Mouse (Mus musculus) liver, embryonic 16.5 days (tissue): Measurements from ENCODE around the gene Calml4. TPM values are rescaled to one million over a fixed set of nuclear protein-coding genes. Genes with fewer than 3 reads are reported as not detected.
"Not testable (repeated sequence)": the region's sequence is repeated elsewhere in the genome, so short reads cannot be mapped to it uniquely, and the experiment has no call there.

ENCODE experiments used
- ATAC-seq: fragments of 200-750 bp; cut with Nextera tagmentation; 2 replicates; pipeline ENCODE4 v1.8.0; 2017; ENCODE audit warnings: low read depth, mild to moderate bottlenecking, moderate number of reproducible peaks, moderate library complexity
- H3K27ac ChIP-seq: fragments of 300-500 bp; sonication (generic); 2 replicates; pipeline ENCODE4 v1.5.1; 2014; ENCODE audit warnings: mild to moderate bottlenecking, low read length
- H3K27me3 ChIP-seq: fragments of 300-500 bp; sonication (generic); 2 replicates; pipeline ENCODE4 v1.6.1; 2014; ENCODE audit warnings: low read depth, low read length, mixed read lengths; ENCODE audit not compliant: control insufficient read depth, insufficient read depth
- H3K36me3 ChIP-seq: fragments of 300-500 bp; sonication (generic); 2 replicates; pipeline ENCODE4 v1.6.1; 2014; ENCODE audit warnings: mild to moderate bottlenecking; ENCODE audit not compliant: control insufficient read depth, insufficient read depth
- H3K4me1 ChIP-seq: fragments of 300-500 bp; sonication (generic); 2 replicates; pipeline ENCODE4 v1.6.1; 2014; ENCODE audit warnings: low read depth, low read length, mixed read lengths; ENCODE audit not compliant: control insufficient read depth
- H3K4me2 ChIP-seq: fragments of 300-500 bp; sonication (generic); 2 replicates; pipeline ENCODE4 v1.6.1; 2014; ENCODE audit warnings: low read depth, low read length, mixed read lengths
- H3K4me3 ChIP-seq: fragments of 300-500 bp; sonication (generic); 2 replicates; pipeline ENCODE4 v1.5.1; 2014; ENCODE audit warnings: low read depth, mild to moderate bottlenecking, low read length
- H3K9ac ChIP-seq: fragments of 300-500 bp; sonication (generic); 2 replicates; pipeline ENCODE4 v1.6.1; 2014; ENCODE audit warnings: low read depth, low read length
- H3K9me3 ChIP-seq: fragments of 300-500 bp; sonication (generic); replicated peaks from 2 replicates; pipeline ENCODE4 v1.6.1; 2016; ENCODE audit warnings: low read length; ENCODE audit not compliant: control insufficient read depth
- WGBS: fragments of 180-500 bp; shearing (Covaris S2); extraction: QIAGEN DNeasy Blood & Tissue Kit; methylation state at CpG from one replicate; pipeline ENCODE4 v1.1.7; 2014; ENCODE audit not compliant: insufficient replicate concordance; 5-methylcytosine and 5-hydroxymethylcytosine counted together
- polyA plus RNA-seq: library from polyadenylated mRNA; unstranded; fragments of >200 nt; fragmentation: Nextera tagmentation; extraction: Ambion mirVana; gene quantifications from 2 replicates; pipeline ENCODE4 v1.2.1, GENCODE M21; 2015

The Calml4 gene
- polyA plus RNA-seq, 1 experiment from 2014 or later, result 4.0 TPM

DNA sequence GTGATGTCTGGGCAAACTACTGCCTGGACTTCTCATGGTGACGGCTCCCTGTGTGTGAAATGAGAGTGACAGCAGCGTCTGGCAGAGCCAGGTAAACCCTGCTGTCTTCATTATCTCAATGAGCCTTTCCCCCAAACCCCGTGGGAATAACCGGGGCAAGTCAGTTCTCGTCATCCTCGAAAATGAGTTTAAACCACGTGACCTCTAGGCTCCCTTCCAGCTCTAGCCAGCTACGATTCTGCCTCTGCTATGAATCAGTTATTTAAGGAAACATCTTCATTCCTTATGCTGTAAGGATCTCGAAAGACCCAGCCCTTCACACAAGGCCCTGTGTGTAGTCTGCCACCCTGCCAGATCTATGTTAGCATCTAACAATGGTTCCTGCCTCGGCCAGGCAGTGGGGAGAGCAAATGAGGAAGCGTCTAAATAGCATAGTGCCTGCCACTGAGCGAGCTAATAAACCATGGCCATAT is 40.7 kb upstream of the Calml4 start:
- H3K4me1 ChIP-seq, result peaks cover 10% of the 10 kb centered on the region
- H3K27ac ChIP-seq, result no peak overlapping the region
- no peak for ATAC-seq
- no peak overlapping the region for H3K9ac ChIP-seq
- H3K4me3 ChIP-seq, result no peak overlapping the region
- H3K4me2 ChIP-seq, result no peak overlapping the region
- no peaks in the 10 kb centered on the region for H3K27me3 ChIP-seq
- no peaks in the 10 kb centered on the region for H3K9me3 ChIP-seq
- no peaks in the 10 kb centered on the region for H3K36me3 ChIP-seq
- 45% methylated on average over 12 of the region's 12 CpGs for WGBS

DNA sequence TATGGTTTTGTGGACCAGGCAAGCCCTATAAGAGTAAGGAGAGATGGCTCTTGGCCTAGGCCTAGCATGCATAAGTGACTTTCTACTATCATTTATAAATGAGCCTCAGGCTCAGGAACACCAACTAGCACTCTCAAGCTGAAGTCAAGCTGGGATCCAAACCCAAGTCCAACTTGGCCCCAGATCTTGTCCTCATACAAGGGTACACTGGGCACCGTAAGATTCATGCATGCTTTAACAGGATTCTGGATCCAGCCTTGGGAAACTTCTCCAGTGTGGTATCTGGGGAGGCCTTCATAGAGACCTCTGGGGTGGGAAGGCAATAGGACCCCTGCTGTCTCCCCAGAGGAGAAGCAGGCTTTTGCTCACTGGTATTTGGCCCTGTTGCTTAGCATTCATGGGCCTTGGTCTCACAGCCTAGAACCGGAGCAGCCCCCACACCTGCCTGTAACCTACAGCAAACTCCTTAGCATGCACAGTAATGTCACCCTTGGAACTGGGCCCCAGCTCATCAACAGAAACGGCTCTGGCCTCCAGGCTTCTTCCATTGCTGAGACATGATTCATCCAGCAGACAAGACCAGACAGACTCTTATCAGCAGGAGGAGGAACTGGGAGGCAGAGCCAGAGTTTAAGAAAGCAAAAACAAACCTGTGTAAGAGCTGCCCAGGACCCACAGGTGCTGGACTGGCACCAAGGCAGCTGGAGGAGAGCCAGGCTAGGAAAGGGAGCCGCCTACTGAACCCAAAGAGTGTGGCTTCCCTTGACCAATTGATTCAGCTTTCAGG is 39.9 kb upstream of the Calml4 start:
- no peaks in the 10 kb centered on the region for H3K36me3 ChIP-seq
- no peak overlapping the region for H3K27ac ChIP-seq
- WGBS, result 55% methylated on average over 4 of the region's 4 CpGs
- H3K27me3 ChIP-seq, result no peaks in the 10 kb centered on the region
- no peak overlapping the region for H3K4me3 ChIP-seq
- H3K9ac ChIP-seq, result no peak overlapping the region
- no peak overlapping the region for H3K4me2 ChIP-seq
- H3K9me3 ChIP-seq, result no peaks in the 10 kb centered on the region
- ATAC-seq, result no peak
- H3K4me1 ChIP-seq, result peaks cover 5% of the 10 kb centered on the region

DNA sequence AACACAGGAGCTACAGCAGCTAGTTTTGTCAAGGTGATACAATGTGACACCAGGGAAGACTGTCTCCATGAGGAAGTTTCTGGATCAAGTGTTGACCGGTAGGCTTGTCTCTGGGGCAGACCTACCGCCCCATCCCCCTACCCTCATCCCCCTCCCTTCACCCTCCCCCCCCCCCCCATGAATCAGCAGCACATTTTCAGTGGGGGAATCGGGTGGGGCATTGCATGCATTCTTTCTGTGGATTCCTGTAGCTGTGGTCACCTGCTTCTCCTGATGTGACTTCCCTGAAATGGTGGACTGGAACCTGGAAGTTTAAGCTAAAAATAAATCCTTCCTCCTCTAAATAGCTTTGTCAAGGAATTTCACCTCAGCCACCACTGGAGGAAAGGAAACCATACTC is 38.4 kb upstream of the Calml4 start:
- 66% methylated on average over 3 of the region's 3 CpGs for WGBS
- ATAC-seq, result no peak
- no peak overlapping the region for H3K4me3 ChIP-seq

DNA sequence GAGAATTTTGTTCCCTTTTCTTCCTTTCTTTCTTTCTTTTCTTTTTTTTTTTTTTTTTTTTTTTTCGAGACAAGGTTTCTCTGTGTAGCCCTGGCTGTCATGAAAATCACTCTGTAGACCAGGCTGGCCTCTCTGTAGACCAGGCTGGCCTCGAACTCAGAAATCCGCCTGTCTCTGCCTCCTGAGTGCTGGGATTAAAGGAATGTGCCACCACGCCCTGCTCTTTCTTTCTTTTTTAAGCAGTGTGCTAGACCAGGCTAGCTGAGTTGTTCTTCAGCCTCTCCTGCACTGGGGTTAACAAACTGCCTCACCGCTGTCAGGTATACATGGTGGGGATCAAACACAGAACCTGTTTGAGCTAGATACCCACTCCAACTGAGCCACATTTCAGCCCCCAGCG is 38.0 kb upstream of the Calml4 start:
- not testable (repeated sequence) for H3K4me2 ChIP-seq, H3K4me1 ChIP-seq, H3K4me3 ChIP-seq, H3K9me3 ChIP-seq, H3K27ac ChIP-seq, H3K27me3 ChIP-seq, H3K9ac ChIP-seq, ATAC-seq, H3K36me3 ChIP-seq
- WGBS, result 63% methylated on average over 6 of the region's 6 CpGs

More for the DNA sequence above, 38.4 kb upstream of the Calml4 start:
- Histone ChIP-seq H3K9me3 (no peaks in the 10 kb centered on the region), H3K4me2 (no peak overlapping the region), H3K27ac (no peak overlapping the region), H3K27me3 (no peaks in the 10 kb centered on the region), H3K4me1 (peaks cover 5% of the 10 kb centered on the region), H3K36me3 (no peaks in the 10 kb centered on the region), H3K9ac (no peak overlapping the region)

DNA sequence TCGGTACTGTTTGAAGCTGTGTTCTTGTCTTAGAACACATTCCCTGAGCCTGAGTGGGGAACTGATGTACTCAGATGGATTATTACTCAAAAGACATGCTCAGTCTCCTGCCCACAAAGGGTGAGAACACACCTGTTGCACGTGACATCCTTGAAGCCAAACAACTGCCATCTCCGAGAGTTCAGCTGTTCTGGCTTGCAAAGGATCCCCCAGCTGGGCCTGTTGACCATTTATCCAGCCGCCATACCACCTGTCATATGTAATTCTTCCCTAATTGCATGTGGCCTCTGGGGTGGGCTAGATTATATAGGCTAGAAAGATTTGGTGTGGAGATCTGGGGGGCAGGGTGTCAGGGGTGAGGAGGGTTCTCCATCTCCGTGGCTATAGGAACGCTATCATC is 37.1 kb upstream of the Calml4 start:
- H3K9ac ChIP-seq, result no peak overlapping the region
- no peaks in the 10 kb centered on the region for H3K36me3 ChIP-seq
- no peaks in the 10 kb centered on the region for H3K27me3 ChIP-seq
- no peaks in the 10 kb centered on the region for H3K9me3 ChIP-seq
- WGBS, result 63% methylated on average over 6 of the region's 6 CpGs
- H3K4me2 ChIP-seq, result no peak overlapping the region
- no peak overlapping the region for H3K27ac ChIP-seq
- H3K4me1 ChIP-seq, result peaks cover under 1% of the 10 kb centered on the region; the same call in 1 of the 2 replicates
- ATAC-seq, result no peak
- no peak overlapping the region for H3K4me3 ChIP-seq

DNA sequence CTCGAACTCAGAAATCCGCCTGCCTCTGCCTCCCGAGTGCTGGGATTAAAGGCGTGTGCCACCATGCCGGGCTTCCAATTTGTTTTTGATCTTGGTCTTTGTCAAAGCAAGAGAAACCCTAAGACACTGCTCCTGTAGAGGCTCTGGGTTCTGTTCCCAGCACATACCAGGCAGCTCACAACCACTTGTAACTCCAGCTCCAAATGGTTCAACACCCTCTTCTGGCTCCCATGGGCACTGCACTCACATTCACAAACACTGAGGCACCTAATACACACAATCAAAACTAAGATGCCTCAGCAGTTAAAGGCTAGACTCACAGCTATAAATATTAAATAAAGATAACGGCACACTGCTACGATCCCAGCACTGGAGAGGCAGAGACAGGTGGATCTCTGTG is 36.1 kb upstream of the Calml4 start:
- no peak for ATAC-seq
- H3K4me3 ChIP-seq, result no peak overlapping the region
- no peak overlapping the region for H3K9ac ChIP-seq
- H3K27ac ChIP-seq, result no peak overlapping the region
- H3K4me1 ChIP-seq, result peaks cover 10% of the 10 kb centered on the region
- no peaks in the 10 kb centered on the region for H3K27me3 ChIP-seq
- no peaks in the 10 kb centered on the region for H3K9me3 ChIP-seq
- WGBS, result 89% methylated on average over 7 of the region's 7 CpGs
- no peaks in the 10 kb centered on the region for H3K36me3 ChIP-seq
- no peak overlapping the region for H3K4me2 ChIP-seq

DNA sequence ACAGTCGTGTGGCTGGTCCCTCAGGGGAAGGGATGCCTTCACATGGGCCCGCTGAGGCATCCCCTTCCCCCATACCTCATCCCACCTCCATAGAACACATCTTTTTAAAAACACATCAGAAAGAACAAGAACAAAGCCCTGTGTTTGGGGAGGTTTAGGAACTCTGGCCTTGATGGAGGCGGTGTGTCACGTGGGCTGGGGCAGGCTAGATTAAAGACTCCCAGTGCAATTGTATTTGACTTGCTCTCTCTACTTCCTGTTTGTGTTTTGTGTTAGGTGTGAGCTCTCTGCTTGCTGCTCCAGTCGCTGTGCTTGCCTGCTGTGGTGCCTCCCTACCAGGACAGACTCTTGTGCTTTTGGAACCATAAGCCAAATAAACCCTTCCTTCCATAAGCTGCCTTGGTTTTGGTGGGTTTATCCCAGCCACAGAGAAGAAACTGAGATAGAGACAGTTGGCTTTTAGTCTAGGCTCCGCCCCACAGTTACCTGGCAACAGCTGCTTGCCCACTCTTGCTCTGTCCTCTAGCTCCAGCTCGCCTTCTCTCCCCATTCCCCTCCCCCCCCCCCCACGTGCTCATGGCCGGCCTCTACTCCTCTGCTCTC is 32.0 kb upstream of the Calml4 start:
- no peak for ATAC-seq
- no peak overlapping the region for H3K9ac ChIP-seq
- no peak overlapping the region for H3K4me3 ChIP-seq
- 28% methylated on average over 8 of the region's 9 CpGs for WGBS
- H3K27me3 ChIP-seq, result no peaks in the 10 kb centered on the region
- no peak overlapping the region for H3K4me2 ChIP-seq
- no peaks in the 10 kb centered on the region for H3K36me3 ChIP-seq
- peaks cover 21% of the 10 kb centered on the region for H3K4me1 ChIP-seq
- no peak overlapping the region for H3K27ac ChIP-seq
- no peaks in the 10 kb centered on the region for H3K9me3 ChIP-seq

DNA sequence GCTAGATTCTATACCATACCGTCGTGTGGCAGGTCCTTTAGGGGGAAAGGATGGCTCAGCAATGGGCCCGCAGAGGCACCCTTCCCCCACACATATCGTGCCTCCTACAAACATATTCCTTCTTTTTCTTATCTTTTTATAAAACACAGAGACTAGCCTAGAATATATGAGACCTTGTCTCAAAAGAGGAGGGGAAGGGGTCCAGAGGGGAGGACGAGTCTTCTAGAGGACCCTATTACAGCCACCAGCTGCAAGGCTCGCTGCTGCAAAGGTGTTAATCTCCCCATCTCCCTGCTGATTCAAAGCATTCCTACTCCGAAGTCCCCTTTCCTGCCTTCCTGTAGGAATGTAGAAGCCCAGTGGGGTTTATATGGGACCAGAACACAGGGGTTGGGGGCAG is 31.4 kb upstream of the Calml4 start:
- Histone ChIP-seq H3K36me3 (no peaks in the 10 kb centered on the region), H3K27me3 (no peaks in the 10 kb centered on the region), H3K4me1 (peaks cover 21% of the 10 kb centered on the region), H3K4me2 (no peak overlapping the region), H3K9me3 (no peaks in the 10 kb centered on the region), H3K27ac (no peak overlapping the region), H3K4me3 (no peak overlapping the region), H3K9ac (no peak overlapping the region)
- ATAC-seq, result no peak
- 37% methylated on average over 7 of the region's 7 CpGs for WGBS

DNA sequence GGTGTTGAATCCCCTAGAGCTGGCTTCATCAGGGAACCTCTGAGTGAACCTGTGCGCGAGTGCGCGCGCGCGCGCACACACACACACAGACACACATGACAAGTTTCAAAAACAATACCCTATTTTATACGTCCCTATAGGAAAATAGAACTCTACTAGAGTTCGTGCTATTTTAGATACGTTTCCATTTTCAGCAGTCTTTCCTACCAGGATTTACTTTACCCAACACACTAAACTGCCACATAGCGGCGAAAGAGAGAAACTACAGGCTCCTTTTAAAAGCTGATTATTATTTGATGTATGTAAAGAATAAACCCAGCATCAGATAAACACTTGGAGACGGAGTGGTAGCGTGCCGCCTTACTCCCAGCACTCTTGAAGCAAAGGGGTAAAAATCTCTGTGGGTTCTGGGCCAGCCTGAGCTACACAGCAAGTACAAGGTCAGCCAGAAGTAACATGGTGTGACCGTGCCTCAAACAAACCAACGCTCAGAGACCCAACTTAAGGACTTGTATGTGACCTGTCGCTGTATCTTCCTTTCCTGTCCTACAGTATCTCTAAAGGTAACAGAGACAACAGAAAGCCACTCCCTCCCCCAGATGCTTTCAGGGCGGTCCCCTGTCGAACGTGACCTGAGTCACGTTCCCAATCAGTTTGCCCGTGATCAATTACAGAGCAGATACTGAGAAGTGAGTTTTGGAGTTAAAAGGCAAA is 29.8 kb upstream of the Calml4 start:
- peak overlapping the region; percentile 59 for H3K27ac ChIP-seq

More for the DNA sequence above, 29.8 kb upstream of the Calml4 start:
- Histone ChIP-seq H3K9me3 (no peaks in the 10 kb centered on the region), H3K4me1 (peaks cover 21% of the 10 kb centered on the region), H3K27me3 (no peaks in the 10 kb centered on the region), H3K9ac (peak overlapping the region; percentile 15), H3K4me2 (peak overlapping the region; percentile 72), H3K4me3 (peak overlapping the region; percentile 57), H3K36me3 (no peaks in the 10 kb centered on the region)
- WGBS, result 10% methylated on average over 24 of the region's 24 CpGs
- ATAC-seq, result peak; percentile 34
